Mouse (Mus musculus) liver, embryonic 12.5 days (tissue): Measurements from ENCODE around the gene Ncor2. TPM values are rescaled to one million over a fixed set of nuclear protein-coding genes. Genes with fewer than 3 reads are reported as not detected.

Experiments
- ATAC-seq: fragments of 200-750 bp; cut with Nextera tagmentation; 2 replicates; pipeline ENCODE4 v1.8.0; 2017; ENCODE audit warnings: moderate number of reproducible peaks, mild to moderate bottlenecking, moderate library complexity
- H3K27ac ChIP-seq: fragments of 300-500 bp; sonication (generic); 2 replicates; pipeline ENCODE4 v1.5.1; 2016; ENCODE audit warnings: mild to moderate bottlenecking
- H3K27me3 ChIP-seq: fragments of 300-500 bp; sonication (generic); replicated peaks from 2 replicates; pipeline ENCODE4 v1.6.1; 2016; ENCODE audit warnings: mild to moderate bottlenecking, moderate library complexity
- H3K36me3 ChIP-seq: fragments of 300-500 bp; sonication (generic); 2 replicates; pipeline ENCODE4 v1.6.1; 2016; ENCODE audit warnings: mild to moderate bottlenecking, moderate library complexity
- H3K4me1 ChIP-seq: fragments of 300-500 bp; sonication (generic); 2 replicates; pipeline ENCODE4 v1.6.1; 2016
- H3K4me2 ChIP-seq: fragments of 300-500 bp; sonication (generic); 2 replicates; pipeline ENCODE4 v1.6.1; 2016; ENCODE audit warnings: mild to moderate bottlenecking, moderate library complexity
- H3K4me3 ChIP-seq: fragments of 300-500 bp; sonication (generic); 2 replicates; pipeline ENCODE4 v1.5.1; 2016; ENCODE audit warnings: mild to moderate bottlenecking, moderate library complexity
- H3K9ac ChIP-seq: fragments of 300-500 bp; sonication (generic); 2 replicates; pipeline ENCODE4 v1.6.1; 2016; ENCODE audit warnings: mild to moderate bottlenecking, moderate library complexity
- H3K9me3 ChIP-seq: fragments of 300-500 bp; sonication (generic); replicated peaks from 2 replicates; pipeline ENCODE4 v1.6.1; 2016; ENCODE audit warnings: mild to moderate bottlenecking, moderate library complexity
- WGBS: fragments of 180-500 bp; shearing (Covaris S2); methylation state at CpG from one replicate; pipeline ENCODE4 v1.1.7; 2016; ENCODE audit not compliant: insufficient replicate concordance; 5-methylcytosine and 5-hydroxymethylcytosine counted together
- polyA plus RNA-seq: library from polyadenylated mRNA; unstranded; fragments of >200 nt; fragmentation: Nextera tagmentation; extraction: Ambion mirVana; gene quantifications from 2 replicates; pipeline ENCODE4 v1.2.1, GENCODE M21; 2016

The Ncor2 gene
- polyA plus RNA-seq, 1 experiment from 2014 or later = 10.0 TPM

DNA sequence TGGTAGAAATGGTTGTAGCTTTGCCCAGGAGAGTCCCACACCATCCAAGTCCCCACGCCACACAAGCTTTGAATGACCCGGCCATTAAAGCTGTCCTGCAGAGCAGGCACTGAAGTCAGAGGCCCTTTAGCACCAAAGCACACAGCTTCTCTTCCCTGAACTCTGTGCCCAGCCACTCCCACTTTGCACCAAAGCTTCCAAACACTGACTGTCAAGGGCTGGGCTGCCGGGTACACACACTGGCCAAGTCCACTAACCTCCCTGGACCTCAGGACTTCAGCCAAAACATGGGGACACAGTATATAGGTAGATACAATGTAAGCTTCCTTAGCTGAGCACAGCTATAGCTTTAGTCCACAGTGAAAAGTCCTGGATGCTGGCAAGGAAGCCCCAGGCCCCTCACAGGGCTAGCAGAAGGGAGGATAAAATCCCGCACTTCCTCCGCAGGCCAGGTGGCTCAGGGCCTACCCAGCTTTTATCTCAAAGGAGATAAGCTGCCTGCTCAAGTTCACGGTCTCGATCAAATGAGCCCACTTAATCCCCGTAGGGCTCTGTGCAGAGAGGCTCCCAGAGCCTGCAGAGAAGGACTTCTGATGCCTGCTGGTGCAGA lies 15.5 kb downstream of the Ncor2 start:
- no peak for ATAC-seq
- Histone ChIP-seq H3K4me1 (peaks cover 88% of the 10 kb centered on the region), H3K4me3 (no peak overlapping the region), H3K4me2 (no peak overlapping the region), H3K9ac (no peak overlapping the region), H3K9me3 (no peaks in the 10 kb centered on the region), H3K36me3 (no peaks in the 10 kb centered on the region), H3K27ac (0 out of 2 replicates have a peak overlapping the region, but pooled peaks have one; percentile 40), H3K27me3 (no peaks in the 10 kb centered on the region)
- WGBS = 30% methylated on average over 8 of the region's 8 CpGs

- no peak for ATAC-seq
- Histone ChIP-seq H3K4me2 (no peak overlapping the region), H3K4me3 (no peak overlapping the region), H3K9me3 (no peaks in the 10 kb centered on the region), H3K4me1 (peaks cover 88% of the 10 kb centered on the region), H3K36me3 (no peaks in the 10 kb centered on the region), H3K9ac (no peak overlapping the region), H3K27ac (no peak overlapping the region), H3K27me3 (no peaks in the 10 kb centered on the region)
- 43% methylated on average over 2 of the region's 3 CpGs for WGBS
These were observed 16.6 kb downstream of the Ncor2 start for GRCm38 (mm10) chr5:125162461-125162860.

GRCm38 (mm10) chr5:125159804-125160405 lies 19.1 kb downstream of the Ncor2 start:
- no peaks in the 10 kb centered on the region for H3K9me3 ChIP-seq
- H3K9ac ChIP-seq = no peak overlapping the region
- no peak for ATAC-seq
- no peaks in the 10 kb centered on the region for H3K36me3 ChIP-seq
- no peak overlapping the region for H3K4me2 ChIP-seq
- H3K27ac ChIP-seq = no peak overlapping the region
- H3K4me1 ChIP-seq = peaks cover 79% of the 10 kb centered on the region
- WGBS = 64% methylated on average over 14 of the region's 14 CpGs
- H3K4me3 ChIP-seq = no peak overlapping the region
- no peaks in the 10 kb centered on the region for H3K27me3 ChIP-seq

GRCm38 (mm10) chr5:125159293-125159692 lies 19.7 kb downstream of the Ncor2 start:
- Histone ChIP-seq H3K9me3 (no peaks in the 10 kb centered on the region), H3K27ac (no peak overlapping the region; the same call in 1 of the 2 replicates), H3K4me3 (no peak overlapping the region), H3K9ac (no peak overlapping the region), H3K4me1 (peaks cover 75% of the 10 kb centered on the region), H3K36me3 (no peaks in the 10 kb centered on the region), H3K27me3 (no peaks in the 10 kb centered on the region), H3K4me2 (peak overlapping the region; percentile 58)
- peak; percentile 27; the same call in 1 of the 2 replicates for ATAC-seq
- 31% methylated on average over 12 of the region's 12 CpGs for WGBS

GRCm38 (mm10) chr5:125158232-125158961 lies 20.6 kb downstream of the Ncor2 start:
- ATAC-seq = peak; percentile 74
- Histone ChIP-seq H3K27me3 (no peaks in the 10 kb centered on the region), H3K27ac (peak overlapping the region; percentile 63), H3K36me3 (no peaks in the 10 kb centered on the region), H3K4me2 (peak overlapping the region; percentile 58), H3K4me3 (peak overlapping the region; percentile 10; the same call in 1 of the 2 replicates), H3K9me3 (no peaks in the 10 kb centered on the region), H3K4me1 (peaks cover 75% of the 10 kb centered on the region), H3K9ac (peak overlapping the region; percentile 29)
- 12% methylated on average over 21 of the region's 21 CpGs for WGBS

- 53% methylated on average over 8 of the region's 8 CpGs for whole genome bisulfite sequencing
- Histone ChIP-seq H3K9me3 (no peaks in the 10 kb centered on the region), H3K9ac (no peak overlapping the region), H3K36me3 (no peaks in the 10 kb centered on the region), H3K4me1 (peaks cover 75% of the 10 kb centered on the region), H3K27ac (no peak overlapping the region), H3K4me3 (no peak overlapping the region), H3K4me2 (peak overlapping the region; percentile 58), H3K27me3 (no peaks in the 10 kb centered on the region)
- no peak for ATAC-seq
These were observed 21.5 kb downstream of the Ncor2 start for GRCm38 (mm10) chr5:125157375-125158033.

DNA sequence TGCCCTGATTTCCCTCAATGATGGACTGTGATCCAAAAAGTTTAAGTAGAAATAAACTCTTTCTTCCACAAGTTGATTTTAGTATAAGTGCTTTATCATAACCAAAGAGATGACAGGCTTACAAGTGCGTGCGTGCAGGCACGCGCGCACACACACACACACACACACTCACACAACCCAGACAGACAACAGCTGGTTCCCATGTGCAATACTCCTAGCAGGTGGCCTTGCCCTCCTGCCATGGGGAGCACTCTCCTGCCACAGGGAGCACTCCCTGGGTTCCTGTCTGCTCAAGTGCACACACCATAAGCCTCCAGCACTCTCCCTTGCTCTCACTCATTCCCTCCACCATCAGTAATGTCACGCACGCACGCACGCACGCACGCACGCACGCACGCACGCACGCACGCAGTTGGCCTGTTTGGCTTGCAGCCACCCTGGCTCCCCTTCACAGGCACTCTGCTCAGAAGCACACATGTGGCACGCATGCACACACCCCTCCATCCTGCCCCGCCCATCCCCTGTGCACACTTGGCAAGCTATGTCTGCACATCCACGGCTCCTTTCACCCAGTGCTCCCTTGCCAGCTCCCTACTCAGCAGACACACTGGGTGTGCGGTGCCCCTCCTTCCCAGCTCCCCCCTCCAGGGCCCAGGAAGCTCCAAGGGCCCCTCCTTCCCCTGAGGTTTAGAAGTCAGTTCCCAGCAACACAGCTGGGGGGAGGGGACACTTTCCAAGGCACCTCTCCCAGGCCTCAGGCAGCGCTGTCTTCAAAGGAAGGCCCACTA lies 22.4 kb downstream of the Ncor2 start:
- WGBS = 80% methylated on average over 22 of the region's 22 CpGs
- Histone ChIP-seq H3K4me3 (no peak overlapping the region), H3K9me3 (no peaks in the 10 kb centered on the region), H3K36me3 (no peaks in the 10 kb centered on the region), H3K27ac (no peak overlapping the region), H3K9ac (no peak overlapping the region), H3K4me2 (no peak overlapping the region), H3K27me3 (no peaks in the 10 kb centered on the region), H3K4me1 (peaks cover 80% of the 10 kb centered on the region)
- ATAC-seq = no peak

GRCm38 (mm10) chr5:125155451-125155850 lies 23.6 kb downstream of the Ncor2 start:
- 64% methylated on average over 4 of the region's 4 CpGs for WGBS
- Histone ChIP-seq H3K4me1 (peaks cover 85% of the 10 kb centered on the region), H3K9me3 (no peaks in the 10 kb centered on the region), H3K36me3 (no peaks in the 10 kb centered on the region), H3K4me2 (no peak overlapping the region), H3K4me3 (no peak overlapping the region), H3K9ac (no peak overlapping the region), H3K27ac (no peak overlapping the region), H3K27me3 (no peaks in the 10 kb centered on the region)
- ATAC-seq = no peak

GRCm38 (mm10) chr5:125154989-125155388 lies 24.0 kb downstream of the Ncor2 start:
- ATAC-seq = no peak
- 82% methylated on average over 5 of the region's 5 CpGs for WGBS
- Histone ChIP-seq H3K27me3 (no peaks in the 10 kb centered on the region), H3K4me2 (no peak overlapping the region), H3K9ac (no peak overlapping the region), H3K4me3 (no peak overlapping the region), H3K9me3 (no peaks in the 10 kb centered on the region), H3K4me1 (peaks cover 80% of the 10 kb centered on the region), H3K27ac (no peak overlapping the region), H3K36me3 (no peaks in the 10 kb centered on the region)

- H3K4me1 ChIP-seq = peaks cover 72% of the 10 kb centered on the region
- ATAC-seq = no peak
- no peaks in the 10 kb centered on the region for H3K27me3 ChIP-seq
- 73% methylated on average over 5 of the region's 5 CpGs for WGBS
- H3K9ac ChIP-seq = no peak overlapping the region
- no peak overlapping the region for H3K27ac ChIP-seq
- H3K9me3 ChIP-seq = no peaks in the 10 kb centered on the region
- H3K4me3 ChIP-seq = no peak overlapping the region
- no peak overlapping the region for H3K4me2 ChIP-seq
- H3K36me3 ChIP-seq = no peaks in the 10 kb centered on the region
These were observed 24.8 kb downstream of the Ncor2 start for GRCm38 (mm10) chr5:125154178-125154577.

DNA sequence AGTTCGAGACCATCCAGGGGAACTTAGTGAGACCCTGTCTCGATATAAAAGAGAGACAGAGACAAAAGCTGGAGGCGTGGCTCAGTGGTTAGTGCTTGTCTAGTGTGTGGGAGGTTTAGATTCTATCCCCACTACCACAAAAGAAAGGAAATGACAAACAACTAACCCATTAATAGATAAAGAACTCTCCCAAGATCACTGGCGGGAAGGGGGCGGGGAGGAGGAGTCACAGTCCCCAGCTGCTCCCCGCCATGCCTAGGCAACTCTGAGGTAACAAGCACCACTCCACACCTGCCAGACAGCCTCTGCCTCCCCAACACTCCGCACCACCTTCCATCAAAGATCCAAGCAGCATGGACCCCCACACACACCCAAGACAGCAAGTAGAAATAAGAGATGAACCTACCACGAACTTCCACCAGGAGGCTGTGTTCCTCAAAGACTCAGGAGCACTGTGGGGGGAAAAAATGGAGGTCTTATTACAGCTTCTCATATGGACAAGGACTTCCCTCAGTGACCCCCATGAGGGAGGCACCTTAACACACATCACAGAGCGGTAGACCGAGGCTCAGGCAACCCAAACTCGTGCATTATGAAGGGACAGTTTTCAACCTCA lies 25.7 kb downstream of the Ncor2 start:
- H3K27me3 ChIP-seq = no peaks in the 10 kb centered on the region
- no peaks in the 10 kb centered on the region for H3K36me3 ChIP-seq
- ATAC-seq = no peak
- no peak overlapping the region for H3K9ac ChIP-seq
- no peaks in the 10 kb centered on the region for H3K9me3 ChIP-seq
- no peak overlapping the region for H3K4me3 ChIP-seq
- peaks cover 69% of the 10 kb centered on the region for H3K4me1 ChIP-seq
- 44% methylated on average over 11 of the region's 11 CpGs for WGBS
- H3K4me2 ChIP-seq = no peak overlapping the region
- no peak overlapping the region for H3K27ac ChIP-seq
